Mouse (Mus musculus) CD4-positive, CD25-positive, alpha-beta regulatory T cell, adult 2 months (primary cell): Measurements from ENCODE around the gene Sec63.

Experiments used
- DNase-seq: peaks from one replicate; pipeline ENCODE4 v3.0.0-alpha.2; 2012; ENCODE audit warnings: low read depth, low spot score

The Sec63 gene

DNA sequence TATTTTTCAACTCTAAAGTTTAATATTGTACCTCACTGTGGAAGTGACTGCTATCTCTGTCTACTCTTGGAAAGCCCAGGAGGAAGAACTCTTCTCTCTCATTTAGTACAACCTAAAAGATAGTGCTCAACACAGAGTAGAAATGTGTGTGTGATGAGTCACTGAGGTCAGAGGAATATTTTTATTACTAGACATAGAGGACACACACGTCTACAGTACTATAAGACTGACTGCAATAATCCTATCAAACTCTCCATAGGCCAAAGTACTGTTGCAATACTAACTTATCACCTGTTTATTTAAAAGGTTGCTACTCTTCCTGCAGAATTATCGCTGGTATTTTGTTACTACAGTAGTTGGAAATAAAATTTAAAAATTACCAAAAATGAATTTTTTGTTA lies 68.7 kb downstream of the Sec63 start:
- DNase-seq = no peak

- DNase-seq = no peak
Measured at GRCm38 (mm10) chr10:42830409-42830808, 69.1 kb downstream of the Sec63 start.

- peak; percentile 64 for DNase-seq
Measured at GRCm38 (mm10) chr10:42832677-42833076, 71.4 kb downstream of the Sec63 start.

GRCm38 (mm10) chr10:42833871-42834727 lies 72.8 kb downstream of the Sec63 start:
- DNase-seq = no peak

DNA sequence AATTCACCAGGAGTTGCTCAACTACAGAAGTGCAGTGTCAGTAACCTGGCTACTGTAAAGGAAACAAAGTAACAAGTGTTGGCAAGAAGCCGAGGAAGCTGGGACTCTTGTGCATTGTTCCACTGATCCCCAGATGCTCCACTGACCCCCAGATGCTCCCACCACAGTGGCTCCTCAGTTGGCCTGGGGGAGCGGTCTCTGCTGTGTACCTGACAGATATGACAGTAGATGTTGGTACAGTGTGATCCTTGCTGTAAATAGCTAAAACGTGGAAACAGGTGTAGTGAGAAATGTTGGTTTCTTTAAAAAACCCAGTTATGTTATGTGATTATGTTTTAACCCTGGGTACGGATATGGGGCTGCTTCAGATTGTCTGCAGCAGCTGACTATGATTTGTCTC lies 76.8 kb downstream of the Sec63 start:
- DNase-seq = no peak

GRCm38 (mm10) chr10:42838736-42839135 lies 77.4 kb downstream of the Sec63 start:
- DNase-seq = peak; percentile 74

DNA sequence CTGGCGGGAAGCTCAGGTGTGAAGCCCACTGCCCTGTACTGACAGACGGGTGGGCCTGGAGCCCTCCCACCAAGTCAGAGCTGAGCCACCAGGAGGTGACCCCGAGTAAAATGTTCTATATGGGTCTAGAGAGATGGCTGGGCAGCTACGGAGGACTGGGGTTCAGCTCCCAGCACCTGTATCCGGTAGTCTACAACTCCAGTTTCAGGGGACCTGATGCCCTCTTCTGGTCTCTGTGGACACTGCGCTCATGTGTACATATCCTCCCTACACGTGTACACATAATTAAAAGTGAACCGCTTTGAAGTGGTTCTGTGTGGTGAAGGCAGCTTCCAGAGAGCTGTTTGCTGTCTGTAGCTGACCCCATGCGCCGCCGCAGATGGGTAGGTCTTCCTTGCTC lies 78.7 kb downstream of the Sec63 start:
- peak; percentile 26 for DNase-seq

GRCm38 (mm10) chr10:42841531-42842195 lies 80.4 kb downstream of the Sec63 start:
- DNase-seq = peak; percentile 69

- peak; percentile 84 for DNase-seq
Measured at GRCm38 (mm10) chr10:42842358-42842757, 81.1 kb downstream of the Sec63 start.

- no peak for DNase-seq
Measured at GRCm38 (mm10) chr10:42843416-42843815, 82.1 kb downstream of the Sec63 start.

GRCm38 (mm10) chr10:42845480-42845879 lies 84.2 kb downstream of the Sec63 start:
- DNase-seq = no peak

GRCm38 (mm10) chr10:42848179-42849080 lies 87.1 kb downstream of the Sec63 start:
- peak; percentile 18 for DNase-seq

DNA sequence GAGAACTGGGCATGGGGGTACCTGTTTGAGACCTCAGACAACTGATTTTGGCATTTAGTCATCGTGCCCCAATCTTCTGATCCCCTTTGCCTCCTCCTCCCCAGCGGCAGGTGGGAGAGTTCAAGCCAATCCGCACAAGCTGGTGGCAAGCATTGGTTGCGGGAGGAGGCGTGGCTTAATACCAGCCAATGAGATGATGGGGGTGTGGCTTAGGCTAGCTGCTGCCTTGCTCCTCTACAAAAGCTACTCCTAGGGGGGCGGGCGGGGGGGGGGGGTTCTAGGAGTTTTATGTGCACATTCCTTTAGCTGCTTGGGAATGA lies 87.7 kb downstream of the Sec63 start:
- DNase-seq = peak; percentile 65

DNA sequence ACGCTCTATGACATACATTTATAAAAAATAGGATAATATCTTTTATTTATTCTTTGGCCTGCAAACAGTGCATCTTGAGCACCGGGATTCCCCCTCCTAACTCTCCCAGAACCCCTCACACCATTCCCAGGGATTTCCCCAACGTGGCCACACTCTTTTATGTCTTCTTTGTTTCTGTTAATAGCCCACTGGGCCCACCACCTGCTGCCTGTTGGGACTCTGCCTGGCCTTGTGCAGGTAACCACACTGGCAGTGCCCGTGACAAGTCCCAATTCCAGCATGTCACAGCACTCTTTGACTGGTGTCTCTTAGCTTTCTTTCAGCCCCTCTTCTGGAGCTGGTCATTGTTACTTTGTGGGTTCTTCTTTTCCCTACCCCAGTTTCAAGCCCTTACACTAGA lies 93.5 kb downstream of the Sec63 start:
- no peak for DNase-seq

DNA sequence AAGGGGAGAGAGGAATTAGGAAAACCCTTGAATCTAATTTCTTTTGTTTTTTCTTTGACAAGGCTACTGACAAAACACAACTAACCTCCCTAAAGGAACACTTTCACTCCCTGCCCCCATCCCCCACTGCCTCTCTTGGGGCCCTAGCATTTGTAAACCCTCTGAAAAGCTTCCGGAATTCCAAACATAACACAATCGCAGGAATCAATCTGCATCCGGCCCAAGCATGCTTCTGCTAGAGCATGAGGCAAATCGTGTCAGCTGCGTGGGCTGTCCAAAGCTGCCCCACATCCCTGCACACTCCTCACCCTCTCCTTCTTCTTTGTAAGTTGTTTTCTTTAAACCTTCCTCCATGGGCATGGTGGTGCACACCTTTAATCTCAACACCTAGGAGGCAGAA lies 94.0 kb downstream of the Sec63 start:
- DNase-seq = no peak

DNA sequence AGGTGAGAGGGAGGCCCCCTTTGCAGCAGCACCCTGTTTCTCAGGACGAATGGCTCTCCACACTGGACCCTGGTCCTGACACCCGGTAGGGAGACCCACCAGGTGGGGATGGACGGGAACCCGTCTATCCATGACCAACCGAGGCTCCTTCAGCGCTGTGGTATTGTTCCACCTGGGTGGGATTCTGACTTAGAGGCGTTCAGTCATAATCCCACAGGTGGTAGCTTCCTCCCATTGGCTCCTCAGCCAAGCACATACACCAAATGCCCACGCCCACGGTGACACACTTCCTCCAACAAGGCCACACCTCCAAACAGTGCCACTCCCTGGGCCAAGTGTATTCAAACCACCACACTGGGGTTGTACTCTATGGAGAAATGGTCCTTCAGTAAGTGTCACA lies 95.3 kb downstream of the Sec63 start:
- no peak for DNase-seq

- DNase-seq = no peak
Measured at GRCm38 (mm10) chr10:42857021-42857420, 95.7 kb downstream of the Sec63 start.

DNA sequence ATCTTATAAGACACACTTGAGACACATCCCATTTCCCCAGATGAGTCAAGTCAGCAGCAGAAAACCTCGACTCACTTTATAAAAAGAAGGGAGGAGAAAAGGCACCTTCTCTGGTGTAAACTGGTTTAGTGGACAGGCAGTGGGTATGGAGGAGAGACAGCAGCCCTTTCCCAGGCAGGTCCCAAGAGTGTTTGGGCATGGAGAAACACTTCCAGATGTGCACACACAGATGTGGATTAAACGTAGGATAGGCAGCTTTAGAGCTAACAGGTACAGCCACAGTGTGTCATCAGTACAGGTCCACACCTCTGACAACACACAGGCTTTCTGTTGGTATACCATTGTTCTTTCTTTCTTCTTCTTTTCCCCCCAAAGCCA lies 98.5 kb downstream of the Sec63 start:
- DNase-seq = no peak

DNA sequence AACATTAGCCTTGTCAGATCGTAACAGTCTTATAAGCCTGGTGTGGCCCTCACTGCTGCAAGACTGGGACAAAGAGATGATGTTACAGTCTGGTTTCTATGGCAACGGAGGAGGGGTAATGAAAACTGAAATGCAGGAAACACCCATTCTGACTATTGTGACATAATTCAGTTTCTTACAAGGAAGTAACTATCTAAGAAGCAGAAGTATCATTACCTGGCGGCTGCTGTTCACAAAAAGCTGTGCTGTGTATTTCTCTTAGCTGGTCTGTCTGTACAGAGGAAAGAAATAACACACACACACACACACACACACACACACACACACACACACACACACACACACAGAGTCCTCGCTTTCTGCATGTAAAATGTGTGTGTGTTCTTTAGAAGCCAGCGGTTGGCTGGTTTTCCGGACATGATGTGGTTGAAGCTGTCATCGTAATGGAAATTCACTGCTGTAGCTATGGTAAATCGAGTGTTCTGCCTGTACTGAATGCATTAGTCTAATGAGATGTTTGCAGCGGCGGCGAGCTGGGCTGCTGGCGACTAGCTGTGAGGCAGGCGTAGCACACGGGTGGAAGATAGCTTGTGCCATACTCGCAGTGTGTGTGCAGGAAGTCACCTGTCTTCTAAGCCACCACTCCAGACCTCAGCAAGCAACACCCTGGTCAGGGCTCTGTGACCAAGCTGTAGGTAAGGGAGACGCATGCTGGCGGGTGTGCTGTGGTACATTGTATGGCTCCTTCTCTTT lies 99.0 kb downstream of the Sec63 start, which contains the start of gene Scml4:
Scml4 (plus strand) TSS at position 212 of the 753 bp plus-strand sequence.
- peak; percentile 94 for DNase-seq

DNA sequence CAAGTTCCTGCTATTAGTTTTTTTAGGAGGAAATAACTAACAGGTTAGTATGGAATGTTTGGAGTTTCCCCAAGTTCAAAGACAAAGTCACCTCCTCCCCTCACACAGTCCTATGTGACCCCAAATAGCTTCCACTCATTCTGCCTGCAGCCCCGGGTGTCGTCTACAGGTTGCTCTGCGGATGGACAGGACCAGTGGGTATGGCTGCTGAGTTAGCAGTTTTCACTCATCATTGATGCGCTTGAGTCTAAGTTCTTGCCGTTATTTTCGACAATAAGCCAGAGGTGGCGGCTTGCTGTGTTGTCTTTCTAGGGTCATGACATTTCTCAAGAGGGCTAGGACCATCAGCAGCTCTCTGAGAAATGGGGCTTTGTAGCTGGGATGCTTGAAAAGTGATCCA lies 100.2 kb downstream of the Sec63 start:
- DNase-seq = peak; percentile 73

- peak; percentile 87 for DNase-seq
Measured at GRCm38 (mm10) chr10:42862102-42862740, 100.9 kb downstream of the Sec63 start.
